Mouse (Mus musculus) G1E (cell line): ENCODE results near the gene Lmtk2.

Experiments
- CTCF ChIP-seq: IDR thresholded peaks from 2 replicates; pipeline ENCODE4 v1.5.1; 2012; ENCODE audit warnings: low read depth, low read length, inconsistent platforms, mixed read lengths
- GATA1 ChIP-seq: IDR thresholded peaks from 2 replicates; pipeline ENCODE4 v1.6.1; 2012; ENCODE audit warnings: borderline replicate concordance, low read length, inconsistent platforms, mixed read lengths
- GATA2 ChIP-seq: IDR thresholded peaks from 2 replicates; pipeline ENCODE4 v1.6.1; 2012; ENCODE audit warnings: low read depth, low read length, inconsistent platforms, borderline replicate concordance
- POLR2AphosphoS5 ChIP-seq: IDR thresholded peaks from 2 replicates; pipeline ENCODE4 v1.6.1; 2012; ENCODE audit warnings: low read depth, low read length, inconsistent platforms; ENCODE audit not compliant: insufficient replicate concordance

GRCm38 (mm10) chr5:144221305-144221704 lies 121.1 kb downstream of the Lmtk2 start:
- TF ChIP-seq CTCF, result no peak
- no peak for TF ChIP-seq GATA1
- no peak for TF ChIP-seq POLR2AphosphoS5
- no peak for TF ChIP-seq GATA2
